Mouse (Mus musculus): ENCODE data around the gene Nipal3.

GRCm38 (mm10) chr4:135442473-135442872 lies 52.4 kb downstream of the Nipal3 start:
- no peak for TF ChIP-seq GATA1 (IDR thresholded peaks at IDR 0.05; ENCODE audit: borderline replicate concordance, low read length)
- TF ChIP-seq FLI1 (IDR thresholded peaks at IDR 0.05; ENCODE audit: low read length): no peak
